Mouse (Mus musculus): Measurements from ENCODE around the gene Tnks2. TPM values are rescaled to one million over a fixed set of nuclear protein-coding genes. Genes with fewer than 3 reads are reported as not detected.
"Not testable (repeated sequence)": the region's sequence is repeated elsewhere in the genome, so short reads cannot be mapped to it uniquely, and the experiment has no call there.

Gene Tnks2
- polyA plus RNA-seq, 1 experiment: 10.7 TPM

DNA sequence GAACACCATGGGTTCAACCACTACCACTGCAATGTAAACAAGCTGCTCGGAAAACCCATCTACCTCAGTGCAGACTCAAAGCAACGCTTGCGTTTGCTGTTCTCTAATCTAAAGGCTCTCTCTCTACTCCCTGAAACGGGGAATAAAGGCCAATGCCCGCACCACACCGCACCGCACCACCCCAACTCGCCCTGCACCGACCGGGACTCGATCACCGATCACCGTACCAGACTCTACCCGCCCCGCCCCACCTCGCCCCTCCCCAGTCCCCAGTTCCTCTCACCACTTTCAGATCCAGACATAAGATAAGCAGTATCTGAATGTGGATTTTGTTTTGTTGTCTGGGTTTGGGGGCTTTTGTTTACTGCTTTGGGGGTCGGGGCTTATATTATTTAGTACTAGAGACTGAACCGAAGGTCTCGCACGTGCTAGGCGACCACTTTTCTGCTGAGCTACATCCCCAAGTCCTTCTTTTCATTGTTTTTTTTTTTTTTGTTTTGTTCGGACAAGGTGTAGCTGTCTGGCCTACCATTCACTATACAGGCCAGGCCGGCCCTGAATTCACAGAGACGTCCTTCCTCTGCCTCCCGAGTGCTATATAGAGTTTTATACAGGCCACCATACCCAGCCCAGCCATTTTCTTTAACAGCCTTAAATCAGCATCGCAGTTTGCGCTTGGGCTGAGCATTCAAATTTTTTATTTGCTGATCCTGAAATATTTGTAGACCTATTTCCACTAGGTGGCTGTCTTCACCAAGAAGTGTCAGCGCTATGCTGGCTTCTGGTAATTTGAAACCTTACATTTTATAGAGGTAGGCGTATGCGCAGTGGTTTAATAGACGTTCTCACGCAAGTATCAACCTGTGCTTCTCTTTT lies 18.4 kb upstream of the Tnks2 start:
- TF ChIP-seq CTCF (IDR thresholded peaks at IDR 0.05; ENCODE audit: control insufficient read depth, insufficient read depth, insufficient replicate concordance, low read depth, low read length) (no peak), POLR2A (IDR thresholded peaks at IDR 0.05; ENCODE audit: control insufficient read depth, low read depth, low read length) (no peak)
- no peaks in the 10 kb centered on the region; the same call in 1 of the 2 replicates for H3K27me3 ChIP-seq (ENCODE audit: control insufficient read depth, insufficient read depth, low read length)
- H3K27ac ChIP-seq (ENCODE audit: control insufficient read depth, insufficient read depth, low read depth, low read length): no peak overlapping the region
- H3K36me3 ChIP-seq (ENCODE audit: control insufficient read depth, insufficient read depth, low read length): no peaks in the 10 kb centered on the region
- H3K4me3 ChIP-seq (ENCODE audit: control insufficient read depth, low read depth, low read length): peak overlapping the region; percentile 63
- peaks cover 8% of the 10 kb centered on the region for H3K4me1 ChIP-seq (ENCODE audit: control insufficient read depth, insufficient read depth, low read length)

DNA sequence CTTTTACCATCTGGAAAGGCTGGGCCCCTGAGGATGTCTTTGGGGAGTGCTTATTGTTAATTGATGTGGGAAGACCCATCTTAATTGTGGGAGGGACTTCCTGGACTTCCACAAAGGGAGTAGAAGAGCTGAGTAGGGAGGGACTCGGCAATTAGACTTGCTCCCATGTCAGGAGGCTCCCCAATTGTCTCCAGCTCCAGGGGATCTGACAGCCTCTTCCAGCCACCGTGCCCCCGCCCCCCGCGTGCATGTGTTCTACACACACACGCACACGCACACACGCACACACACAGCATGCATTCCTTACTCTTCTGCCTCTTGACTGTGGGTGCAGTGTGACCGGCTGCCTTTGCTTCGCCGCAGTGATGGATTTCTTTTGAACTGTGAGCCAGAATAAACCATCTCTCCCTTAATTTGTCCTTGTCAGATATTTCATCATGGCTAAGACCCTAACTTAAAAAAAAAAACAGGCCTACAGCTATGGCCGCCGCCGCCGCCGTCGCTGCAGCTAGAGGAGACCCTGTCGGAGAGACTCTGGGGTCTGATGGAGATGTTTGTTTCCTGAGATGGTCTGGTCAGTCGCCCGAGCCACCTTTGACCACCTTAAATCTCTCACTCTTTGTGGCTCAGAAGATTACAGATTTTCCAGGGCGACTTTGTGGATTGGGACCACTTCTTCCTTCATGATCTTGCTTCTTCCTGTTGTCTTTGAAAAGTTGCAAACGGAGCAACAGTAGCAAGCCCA lies 15.7 kb upstream of the Tnks2 start:
- H3K27me3 ChIP-seq (ENCODE audit: control insufficient read depth, insufficient read depth, low read length): no peaks in the 10 kb centered on the region; the same call in 1 of the 2 replicates
- no peaks in the 10 kb centered on the region for H3K36me3 ChIP-seq (ENCODE audit: control insufficient read depth, insufficient read depth, low read length)
- TF ChIP-seq POLR2A (IDR thresholded peaks at IDR 0.05; ENCODE audit: control insufficient read depth, low read depth, low read length) (no peak), CTCF (IDR thresholded peaks at IDR 0.05; ENCODE audit: control insufficient read depth, insufficient read depth, insufficient replicate concordance, low read depth, low read length) (no peak)
- peak overlapping the region; percentile 70 for H3K27ac ChIP-seq (ENCODE audit: control insufficient read depth, insufficient read depth, low read depth, low read length)
- H3K4me3 ChIP-seq (ENCODE audit: control insufficient read depth, low read depth, low read length): peak overlapping the region; percentile 75
- H3K4me1 ChIP-seq (ENCODE audit: control insufficient read depth, insufficient read depth, low read length): peaks cover 8% of the 10 kb centered on the region

DNA sequence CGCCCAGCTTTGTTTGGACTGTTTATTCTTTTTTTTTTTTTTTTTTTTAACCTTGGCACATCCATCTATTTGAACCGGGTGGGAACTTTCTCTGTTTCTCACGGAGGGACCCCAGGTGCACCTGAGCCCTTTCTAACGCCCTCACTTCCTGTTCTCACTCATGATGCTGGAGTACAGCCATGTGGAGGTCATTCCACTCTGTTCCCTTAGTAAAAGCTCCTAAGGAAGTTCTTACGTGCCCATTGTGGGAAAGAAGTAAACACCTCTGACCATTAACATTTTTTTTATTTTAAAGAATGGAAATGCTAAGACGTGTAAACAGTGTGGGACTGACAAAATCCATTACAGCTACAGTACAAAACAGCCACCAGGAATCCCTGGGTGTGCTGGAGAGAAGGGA lies 14.8 kb upstream of the Tnks2 start:
- Histone ChIP-seq H3K27ac (ENCODE audit: control insufficient read depth, insufficient read depth, low read depth, low read length) (no peak overlapping the region), H3K4me3 (ENCODE audit: control insufficient read depth, low read depth, low read length) (no peak overlapping the region), H3K4me1 (ENCODE audit: control insufficient read depth, insufficient read depth, low read length) (peaks cover 8% of the 10 kb centered on the region), H3K27me3 (ENCODE audit: control insufficient read depth, insufficient read depth, low read length) (no peaks in the 10 kb centered on the region; the same call in 1 of the 2 replicates), H3K36me3 (ENCODE audit: control insufficient read depth, insufficient read depth, low read length) (no peaks in the 10 kb centered on the region)
- TF ChIP-seq POLR2A (IDR thresholded peaks at IDR 0.05; ENCODE audit: control insufficient read depth, low read depth, low read length) (no peak), CTCF (IDR thresholded peaks at IDR 0.05; ENCODE audit: control insufficient read depth, insufficient read depth, insufficient replicate concordance, low read depth, low read length) (no peak)

DNA sequence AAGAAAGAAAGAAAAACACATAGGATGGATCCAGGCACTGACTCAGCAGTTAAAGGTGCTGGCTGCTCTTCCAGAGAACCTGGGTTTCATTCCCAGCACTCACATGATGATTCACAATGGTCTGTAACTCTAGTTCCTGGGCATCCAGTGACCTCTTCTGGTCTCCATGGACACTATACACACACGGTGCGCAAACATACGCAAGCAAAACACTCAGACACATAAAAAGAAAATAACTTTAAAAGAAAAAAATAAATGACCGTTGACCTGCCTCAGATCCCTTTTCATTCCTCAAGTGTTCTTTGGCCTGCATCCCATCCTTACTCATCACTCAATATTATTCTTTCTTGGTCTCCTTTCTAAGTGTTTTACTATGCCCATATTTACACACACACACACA lies 13.6 kb upstream of the Tnks2 start:
- H3K27me3 ChIP-seq (ENCODE audit: control insufficient read depth, insufficient read depth, low read length): no peaks in the 10 kb centered on the region; the same call in 1 of the 2 replicates
- H3K27ac ChIP-seq (ENCODE audit: control insufficient read depth, insufficient read depth, low read depth, low read length): no peak overlapping the region
- H3K36me3 ChIP-seq (ENCODE audit: control insufficient read depth, insufficient read depth, low read length): no peaks in the 10 kb centered on the region
- peaks cover 8% of the 10 kb centered on the region for H3K4me1 ChIP-seq (ENCODE audit: control insufficient read depth, insufficient read depth, low read length)
- H3K4me3 ChIP-seq (ENCODE audit: control insufficient read depth, low read depth, low read length): no peak overlapping the region
- TF ChIP-seq CTCF (IDR thresholded peaks at IDR 0.05; ENCODE audit: control insufficient read depth, insufficient read depth, insufficient replicate concordance, low read depth, low read length) (no peak), POLR2A (IDR thresholded peaks at IDR 0.05; ENCODE audit: control insufficient read depth, low read depth, low read length) (no peak)

DNA sequence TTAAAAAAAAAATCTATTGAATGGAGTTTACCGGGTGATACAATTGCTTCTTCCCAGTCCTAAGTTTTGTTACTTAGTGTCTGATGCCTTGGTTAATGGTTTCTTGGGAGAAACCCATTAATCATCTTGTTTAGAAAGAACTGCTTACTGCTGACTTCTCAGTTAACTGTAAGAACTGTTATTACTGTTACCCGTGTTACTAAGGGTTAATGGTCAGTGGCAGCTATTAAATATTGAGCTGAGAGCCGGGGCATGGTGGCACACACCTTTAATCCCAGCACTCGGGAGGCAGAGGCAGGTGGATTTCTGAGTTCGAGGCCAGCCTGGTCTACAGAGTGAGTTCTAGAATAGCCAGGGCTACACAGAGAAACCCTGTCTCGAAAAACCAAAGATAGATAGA lies 12.7 kb upstream of the Tnks2 start:
- H3K4me1 ChIP-seq (ENCODE audit: control insufficient read depth, insufficient read depth, low read length); H3K27ac ChIP-seq (ENCODE audit: control insufficient read depth, insufficient read depth, low read depth, low read length); H3K27me3 ChIP-seq (ENCODE audit: control insufficient read depth, insufficient read depth, low read length); H3K36me3 ChIP-seq (ENCODE audit: control insufficient read depth, insufficient read depth, low read length); H3K4me3 ChIP-seq (ENCODE audit: control insufficient read depth, low read depth, low read length): not testable (repeated sequence)

DNA sequence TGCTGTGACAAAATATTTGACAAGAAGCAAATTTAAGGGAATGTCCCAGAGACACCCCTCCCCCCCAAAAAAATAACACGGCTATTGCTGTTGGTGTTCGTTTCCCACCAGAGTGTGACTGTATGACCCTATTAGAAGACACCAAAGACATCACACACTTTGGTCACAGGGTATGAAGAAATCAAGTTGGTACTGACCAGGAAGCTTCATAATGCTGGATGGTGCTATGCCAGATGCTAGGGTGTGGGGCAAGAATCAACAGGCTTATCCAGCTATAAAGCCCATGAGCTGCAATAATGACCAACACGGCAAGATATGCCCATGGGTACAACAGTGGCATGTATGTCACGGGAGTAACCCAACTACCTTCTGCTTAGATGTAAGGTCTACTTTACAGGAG lies 11.3 kb upstream of the Tnks2 start:
- TF ChIP-seq POLR2A (IDR thresholded peaks at IDR 0.05; ENCODE audit: control insufficient read depth, low read depth, low read length): no peak
- TF ChIP-seq CTCF (IDR thresholded peaks at IDR 0.05; ENCODE audit: control insufficient read depth, insufficient read depth, insufficient replicate concordance, low read depth, low read length): no peak
- peaks cover 8% of the 10 kb centered on the region for H3K4me1 ChIP-seq (ENCODE audit: control insufficient read depth, insufficient read depth, low read length)
- H3K27ac ChIP-seq (ENCODE audit: control insufficient read depth, insufficient read depth, low read depth, low read length): no peak overlapping the region

DNA sequence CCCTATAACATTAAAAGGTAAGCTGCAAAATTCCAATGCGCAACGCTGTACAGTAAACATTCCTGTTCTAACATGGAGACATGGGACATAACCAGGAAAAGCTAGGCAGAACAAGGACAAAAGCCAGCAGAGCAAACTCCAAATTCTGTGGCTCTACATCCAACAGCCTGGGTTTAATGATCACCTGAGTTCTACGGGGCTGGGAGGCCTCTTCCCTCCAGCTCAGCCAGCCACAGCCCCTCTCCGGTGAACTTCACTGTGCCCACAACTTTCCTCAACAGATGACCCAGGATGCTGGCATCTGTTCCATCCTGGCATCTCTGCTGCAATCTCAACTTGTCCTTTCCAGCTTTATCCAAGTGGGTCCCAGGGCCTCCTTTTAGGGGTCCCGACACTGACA lies 6.4 kb upstream of the Tnks2 start:
- H3K4me3 ChIP-seq (ENCODE audit: control insufficient read depth, low read depth, low read length): no peak overlapping the region
- H3K36me3 ChIP-seq (ENCODE audit: control insufficient read depth, insufficient read depth, low read length): no peaks in the 10 kb centered on the region
- no peak for TF ChIP-seq POLR2A (IDR thresholded peaks at IDR 0.05; ENCODE audit: control insufficient read depth, low read depth, low read length)
- TF ChIP-seq CTCF (IDR thresholded peaks at IDR 0.05; ENCODE audit: control insufficient read depth, insufficient read depth, insufficient replicate concordance, low read depth, low read length): no peak
- no peak overlapping the region for H3K27ac ChIP-seq (ENCODE audit: control insufficient read depth, insufficient read depth, low read depth, low read length)
- H3K27me3 ChIP-seq (ENCODE audit: control insufficient read depth, insufficient read depth, low read length): no peaks in the 10 kb centered on the region
- H3K4me1 ChIP-seq (ENCODE audit: control insufficient read depth, insufficient read depth, low read length): no peaks in the 10 kb centered on the region

More for the DNA sequence above, 11.3 kb upstream of the Tnks2 start:
- H3K4me3 ChIP-seq (ENCODE audit: control insufficient read depth, low read depth, low read length): no peak overlapping the region
- no peaks in the 10 kb centered on the region for H3K36me3 ChIP-seq (ENCODE audit: control insufficient read depth, insufficient read depth, low read length)
- no peaks in the 10 kb centered on the region; the same call in 1 of the 2 replicates for H3K27me3 ChIP-seq (ENCODE audit: control insufficient read depth, insufficient read depth, low read length)

Data from testis, adult 2 months (tissue).